Mouse (Mus musculus) embryonic fibroblast, embryonic 13.5 days (primary cell): ENCODE data around the gene Tmcc1.

Source experiments
- CTCF ChIP-seq: IDR thresholded peaks from 2 replicates; pipeline ENCODE4 v1.5.1; 2011; ENCODE audit warnings: mild to moderate bottlenecking, control low read depth, low read length, moderate library complexity, borderline replicate concordance; ENCODE audit not compliant: insufficient read depth
- POLR2A ChIP-seq: IDR thresholded peaks from 2 replicates; pipeline ENCODE4 v1.6.1; 2011; ENCODE audit warnings: low read depth, mild to moderate bottlenecking, control low read depth, low read length, moderate library complexity

- TF ChIP-seq CTCF (no peak), POLR2A (no peak)
Measured at GRCm38 (mm10) chr6:116004716-116005115, 188.6 kb downstream of the Tmcc1 start.
